Mouse (Mus musculus) c-Kit-positive CD71-positive TER-119-negative erythroid progenitor cells, embryonic 14.5 days (primary cell): ENCODE results near the gene Olfr988.
"Not testable (repeated sequence)": the region's sequence is repeated elsewhere in the genome, so short reads cannot be mapped to it uniquely, and the experiment has no call there.

ENCODE experiments used
- DNase-seq: peaks from one replicate; pipeline ENCODE4 v3.0.0-alpha.2; 2013; ENCODE audit warnings: low read depth

Olfr988 gene

DNA sequence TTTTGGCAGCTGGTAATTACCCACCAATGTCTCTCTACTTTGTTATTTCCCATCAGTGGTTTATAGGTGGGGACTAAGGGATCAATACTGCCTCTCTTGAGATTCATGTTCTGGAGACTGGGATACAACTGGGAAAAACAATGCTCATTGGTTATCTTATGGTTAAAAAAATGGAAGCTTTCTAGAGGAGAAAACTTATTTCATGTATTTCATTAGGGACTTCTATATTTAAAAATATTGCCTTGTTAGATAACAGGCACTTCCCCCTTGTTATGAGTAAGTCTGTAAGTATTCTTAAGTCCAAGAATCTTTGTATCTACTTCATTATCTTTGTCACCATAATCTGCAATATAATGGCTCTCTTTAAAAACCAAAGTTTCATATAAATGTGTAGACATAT is at the start of gene Olfr988:
Gene Olfr988, minus strand, starts transcription at position 101 of the 400 bp plus-strand sequence.
- DNase-seq: not testable (repeated sequence)

DNA sequence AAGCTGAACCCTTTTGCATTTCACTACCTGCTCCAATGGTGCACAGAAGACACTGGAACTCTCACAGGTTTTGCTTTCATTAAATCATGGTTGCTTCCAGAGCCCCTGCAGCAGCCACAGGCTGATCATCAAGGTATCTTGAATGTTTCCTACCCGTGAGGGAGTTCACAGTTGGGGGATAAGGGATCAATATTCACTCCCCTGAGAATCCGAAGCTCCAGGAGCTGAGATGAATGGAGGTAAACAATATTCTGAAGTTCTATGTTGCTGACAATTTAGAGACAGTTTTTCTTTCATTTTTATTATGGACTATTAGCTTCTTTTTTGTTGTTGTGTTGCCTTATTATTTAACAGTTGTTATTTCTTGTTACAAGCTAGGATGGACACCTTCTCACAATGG is 46.3 kb upstream of the Olfr988 start, which contains the start of gene Olfr992:
Gene Olfr992, minus strand, starts transcription at position 101 of the 400 bp plus-strand sequence.
- no peak for DNase-seq

DNA sequence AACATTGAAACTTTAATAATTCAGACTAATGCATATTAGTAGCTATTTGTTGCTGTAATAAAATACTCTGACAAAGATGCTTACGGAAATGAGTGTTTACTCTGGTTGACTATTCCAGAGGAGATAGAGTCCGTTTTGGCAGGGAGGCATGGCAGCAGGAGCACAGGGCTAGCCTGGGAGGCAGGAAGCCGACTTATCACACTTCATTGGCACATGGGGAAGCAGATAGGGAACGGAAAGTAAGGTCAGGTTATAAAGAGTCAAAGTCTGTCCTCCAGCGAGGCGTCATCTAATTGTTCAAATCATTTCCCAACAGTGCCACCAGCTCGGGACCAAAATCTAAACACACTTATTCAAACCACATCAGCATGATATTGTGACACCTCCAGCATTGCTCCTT is 23.1 kb downstream of the Olfr988 start:
- DNase-seq: no peak

DNA sequence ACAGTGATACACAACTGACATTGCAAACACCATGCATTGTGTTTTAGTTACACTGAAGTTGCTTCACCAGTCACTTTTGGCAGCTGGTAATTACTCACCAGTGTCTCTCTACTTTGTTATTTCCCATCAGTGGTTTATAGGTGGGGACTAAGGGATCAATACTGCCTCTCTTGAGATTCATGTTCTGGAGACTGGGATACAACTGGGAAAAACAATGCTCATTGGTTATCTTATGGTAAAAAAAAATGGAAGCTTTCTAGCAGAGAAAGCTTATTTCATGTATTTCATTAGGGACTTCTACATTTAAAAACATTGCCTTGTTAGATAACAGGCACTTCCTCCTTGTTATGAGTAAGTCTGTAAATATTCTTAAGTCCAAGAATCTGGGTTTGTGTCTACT is 23.8 kb downstream of the Olfr988 start, which contains the start of gene Olfr987:
Gene Olfr987, minus strand, starts transcription at position 101 of the 400 bp plus-strand sequence.
- DNase-seq: not testable (repeated sequence)

DNA sequence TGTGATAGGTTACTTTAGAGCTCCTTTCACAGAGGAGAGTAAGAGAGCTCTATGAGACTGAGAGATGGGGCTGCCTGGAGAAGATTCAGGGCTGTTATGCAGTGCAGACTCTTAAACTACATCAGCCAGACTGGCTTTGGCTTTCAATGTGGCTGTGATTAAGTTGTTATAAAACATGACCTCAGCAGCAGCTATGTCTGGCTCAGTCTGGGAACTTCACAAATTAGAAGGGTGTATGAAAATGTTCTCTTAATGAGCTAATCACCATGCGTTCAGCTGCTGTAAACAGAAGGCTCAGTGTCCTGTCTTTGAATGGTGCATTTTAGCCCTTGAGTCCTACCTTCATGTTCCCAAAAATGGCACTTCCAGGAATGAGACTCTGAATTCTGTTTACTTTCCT is 43.9 kb downstream of the Olfr988 start:
- no peak for DNase-seq
